Mouse (Mus musculus) lung, postnatal 0 days (tissue): ENCODE measurements around the gene Lin7a.

Experiments
- CTCF ChIP-seq: IDR thresholded peaks from 2 replicates; pipeline ENCODE4 v1.5.1; 2016; ENCODE audit warnings: antibody characterized with exemption, mild to moderate bottlenecking
- EP300 ChIP-seq: IDR thresholded peaks from 2 replicates; pipeline ENCODE4 v1.6.1; 2016; ENCODE audit warnings: antibody characterized with exemption, mild to moderate bottlenecking, control low read depth

DNA sequence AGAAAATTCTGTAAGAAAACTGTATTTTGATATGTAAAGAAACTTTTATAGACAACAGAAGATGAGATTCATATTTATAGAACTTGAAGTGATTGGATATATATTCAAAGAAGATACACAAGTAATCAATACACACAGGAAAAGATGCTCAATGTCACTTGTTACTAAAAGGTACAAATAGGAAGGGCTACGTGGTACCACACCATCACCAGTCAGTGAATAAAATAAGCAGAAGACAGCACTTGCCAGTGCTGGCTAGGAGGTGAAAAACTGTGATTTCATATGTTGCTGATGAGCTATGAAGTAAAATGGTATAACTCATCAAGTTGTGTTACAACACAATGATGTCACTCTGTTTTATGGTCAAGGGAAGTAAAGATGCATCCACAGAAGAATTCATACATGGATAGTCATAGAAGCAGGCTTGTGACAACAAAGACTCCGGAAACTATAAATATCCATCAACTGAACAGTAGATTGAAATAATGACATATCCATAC lies 25.5 kb upstream of the Lin7a start:
- TF ChIP-seq CTCF (no peak), EP300 (no peak)
